Mouse (Mus musculus) CH12.LX (cell line): ENCODE data around the gene Catsperg2. TPM values are rescaled to one million over a fixed set of nuclear protein-coding genes. Genes with fewer than 3 reads are reported as not detected.
A peak's percentile ranks its signal among the peaks of the same experiment; 100 is the strongest.
"Not testable (repeated sequence)": the region's sequence is repeated elsewhere in the genome, so short reads cannot be mapped to it uniquely, and the experiment has no call there.

Source experiments
- DNase-seq: peaks from one replicate; pipeline ENCODE4 v3.0.0-alpha.2; 2013; ENCODE audit errors: extremely low read depth
- H3K27ac ChIP-seq: 2 replicates; pipeline ENCODE4 v1.5.1; 2012; ENCODE audit warnings: low read depth, mild to moderate bottlenecking, control low read depth, moderate library complexity; ENCODE audit not compliant: insufficient read depth
- H3K27me3 ChIP-seq: replicated peaks from 2 replicates; pipeline ENCODE3; 2012; ENCODE audit warnings: inconsistent platforms
- H3K36me3 ChIP-seq, 2 experiments: replicated peaks in 1 of 2; 2 replicates each; pipeline versions ENCODE3 to v1.6.1; 2012; ENCODE audit warnings: inconsistent platforms in 1 of 2, low read length in 1 of 2, mild to moderate bottlenecking in 1 of 2, mixed read lengths in 1 of 2, moderate library complexity in 1 of 2; ENCODE audit not compliant: control insufficient read depth in 1 of 2, insufficient read depth in 1 of 2
- H3K4me1 ChIP-seq, 2 experiments: 2 replicates each; pipeline ENCODE4 v1.6.1; 2012; ENCODE audit warnings: inconsistent platforms in 1 of 2, moderate library complexity in 1 of 2; ENCODE audit not compliant: insufficient read depth in 2 of 2, control insufficient read depth in 1 of 2
- H3K4me2 ChIP-seq: 2 replicates; pipeline ENCODE4 v1.6.1; 2012; ENCODE audit warnings: low read depth, mild to moderate bottlenecking, control low read depth; ENCODE audit not compliant: poor library complexity, insufficient read depth, severe bottlenecking
- H3K4me3 ChIP-seq, 3 experiments: fragments of 150-350 bp in 1 of 3; sonication (generic) in 1 of 3; replicated peaks in 1 of 3; 2 replicates each; pipeline versions ENCODE3 to v1.5.1; 2011 to 2012; ENCODE audit warnings: low read depth in 2 of 3, low read length in 2 of 3, mild to moderate bottlenecking in 2 of 3, moderate library complexity in 2 of 3, control low read depth in 1 of 3, improper control_type of control experiment in 1 of 3, inconsistent platforms in 1 of 3, mixed read lengths in 1 of 3; ENCODE audit not compliant: poor library complexity in 1 of 3
- H3K79me2 ChIP-seq: replicated peaks from 2 replicates; pipeline ENCODE4 v1.6.1; 2012; ENCODE audit warnings: mild to moderate bottlenecking, moderate library complexity; ENCODE audit not compliant: control insufficient read depth, poor library complexity, insufficient read depth, severe bottlenecking; ENCODE audit errors: extremely low read depth
- H3K9ac ChIP-seq: 2 replicates; pipeline ENCODE4 v1.6.1; 2012; ENCODE audit warnings: low read depth, mild to moderate bottlenecking, control low read depth, moderate library complexity; ENCODE audit not compliant: insufficient read depth
- H3K9me3 ChIP-seq: replicated peaks from 2 replicates; pipeline ENCODE3; 2012; ENCODE audit warnings: low read length, inconsistent platforms, mixed read lengths
- CHD1 ChIP-seq: IDR thresholded peaks from 2 replicates; pipeline ENCODE4 v1.6.1; 2012; ENCODE audit warnings: low read depth, low read length, improper control_type of control experiment, inconsistent platforms
- CTCF ChIP-seq, 2 experiments: IDR thresholded peaks in 1 of 2; conservative IDR thresholded peaks in 1 of 2; 2 replicates each; pipeline ENCODE4 v1.5.1; 2011 to 2012; ENCODE audit warnings: low read depth in 2 of 2, low read length in 2 of 2, improper control_type of control experiment in 1 of 2, inconsistent platforms in 1 of 2, mild to moderate bottlenecking in 1 of 2, moderate library complexity in 1 of 2
- HCFC1 ChIP-seq: IDR thresholded peaks from 2 replicates; pipeline ENCODE4 v1.6.1; 2012; ENCODE audit warnings: low read depth, mild to moderate bottlenecking, inconsistent platforms, low read length, improper control_type of control experiment
- IRF4 ChIP-seq: IDR thresholded peaks from 2 replicates; pipeline ENCODE4 v1.6.1; 2014; ENCODE audit warnings: low read depth, mild to moderate bottlenecking, inconsistent platforms, low read length, improper control_type of control experiment
- PAX5 ChIP-seq: IDR thresholded peaks from 2 replicates; pipeline ENCODE4 v1.6.1; 2012; ENCODE audit warnings: low read length, inconsistent platforms, mixed read lengths
- RAD21 ChIP-seq: IDR thresholded peaks from 2 replicates; pipeline ENCODE4 v1.6.1; 2011; ENCODE audit warnings: low read depth, mild to moderate bottlenecking, low read length, improper control_type of control experiment, moderate library complexity
- SMC3 ChIP-seq: IDR thresholded peaks from 2 replicates; pipeline ENCODE4 v1.6.1; 2011; ENCODE audit warnings: low read depth, low read length, improper control_type of control experiment
- USF2 ChIP-seq: conservative IDR thresholded peaks from 2 replicates; pipeline ENCODE4 v1.6.1; 2011; ENCODE audit warnings: low read depth, low read length, improper control_type of control experiment
- ZMIZ1 ChIP-seq: IDR thresholded peaks from 2 replicates; pipeline ENCODE4 v1.6.1; 2012; ENCODE audit warnings: low read depth, mild to moderate bottlenecking, inconsistent platforms, low read length, improper control_type of control experiment
- ZNF384 ChIP-seq: IDR thresholded peaks from 2 replicates; pipeline ENCODE4 v1.6.1; 2012; ENCODE audit warnings: low read depth, low read length, improper control_type of control experiment, inconsistent platforms
- dilution Hi-C: fragments of 300-500 bp; cut with MboI; formaldehyde crosslinking; loops from 2 replicates; pipeline ENCODE4 v1.14.3; 2020; ENCODE audit warnings: low sequenced_read_pairs; ENCODE audit not compliant: extremely low pct_unique_long_range_greater_than_20kb, extremely low pct_ligation_motif_present
- in situ Hi-C: fragments of 300-500 bp; cut with MboI; formaldehyde crosslinking; loops from 3 replicates; pipeline ENCODE4 v1.14.3; 2019; ENCODE audit warnings: low sequenced_read_pairs, low pct_ligation_motif_present, low pct_unique_long_range_greater_than_20kb, mixed read lengths
- polyA plus RNA-seq: library from polyadenylated mRNA; unstranded; fragments of >175 nt; gene quantifications from 2 replicates; pipeline ENCODE4 v1.2.1, GENCODE M21; 2012; ENCODE audit warnings: low read depth; ENCODE audit not compliant: insufficient read length
- total RNA-seq, 2 experiments: library from RNA; depleted of rRNA; stranded (reverse); fragments of 300-350 nt in 1 of 2; fragments of >200 nt in 1 of 2; gene quantifications; 2 replicates each; pipeline ENCODE4 v1.2.3; 2012 to 2014

Gene Catsperg2
- total and polyA plus RNA-seq, 3 experiments: 0.04 TPM; not detected in 2

- Histone ChIP-seq H3K27ac (no peak overlapping the region), H3K4me3 (no peak overlapping the region), H3K36me3 (no peaks in the 10 kb centered on the region), H3K27me3 (no peaks in the 10 kb centered on the region), H3K9me3 (no peaks in the 10 kb centered on the region), H3K9ac (no peak overlapping the region), H3K79me2 (no peaks in the 10 kb centered on the region), H3K4me1 (no peaks in the 10 kb centered on the region), H3K4me2 (no peak overlapping the region)
- in situ Hi-C loops: no loop called here
- TF ChIP-seq CHD1: no peak
- TF ChIP-seq USF2: no peak
- no peak for DNase-seq
- dilution Hi-C loops: no loop called here
Observed at GRCm38 (mm10) chr7:29742258-29742657, 15.4 kb upstream of the Catsperg2 start.

- H3K9me3 ChIP-seq: peaks cover 16% of the 10 kb centered on the region
- TF ChIP-seq USF2: no peak
- peak; percentile 61 for TF ChIP-seq RAD21
- 0 out of 2 replicates have a peak, but pooled peaks have one; percentile 43 for TF ChIP-seq IRF4
- TF ChIP-seq PAX5: no peak
- TF ChIP-seq SMC3: peak; percentile 63
- TF ChIP-seq ZMIZ1: no peak
- TF ChIP-seq HCFC1: 0 out of 2 replicates have a peak, but pooled peaks have one; percentile 31
- TF ChIP-seq CTCF (conservative IDR thresholded peaks at IDR 0.05 in 1 of 2, IDR thresholded peaks at IDR 0.05 in 1 of 2; ENCODE audit: low read depth in 2 of 2, low read length in 2 of 2): peak in 1 of 2 experiments; percentile 70; a peak in 2 of 4 replicates
- TF ChIP-seq ZNF384: no peak
- no peak overlapping the region for H3K4me2 ChIP-seq
- no peaks in the 10 kb centered on the region for H3K36me3 ChIP-seq
- H3K27ac ChIP-seq: no peak overlapping the region
- H3K79me2 ChIP-seq: no peaks in the 10 kb centered on the region
- H3K9ac ChIP-seq: no peak overlapping the region
- no peaks in the 10 kb centered on the region for H3K27me3 ChIP-seq
- in situ Hi-C loops: loop anchor here (5.0 kb wide), 1 partner anchor 39 kb away; the partner anchor contains the start of gene Zfp84
- H3K4me3 ChIP-seq: no peak overlapping the region
- H3K4me1 ChIP-seq: peaks cover 0 to 5% of the 10 kb centered on the region in 2 experiments; a peak in 1 of 4 replicates
- peak; percentile 64 for DNase-seq
- dilution Hi-C loops: no loop called here
Observed at GRCm38 (mm10) chr7:29728055-29728454, 1.2 kb upstream of the Catsperg2 start.

- H3K4me2 ChIP-seq, H3K27me3 ChIP-seq, H3K9ac ChIP-seq, H3K36me3 ChIP-seq, H3K27ac ChIP-seq, H3K4me1 ChIP-seq, H3K79me2 ChIP-seq, dilution Hi-C loops, H3K4me3 ChIP-seq, DNase-seq, H3K9me3 ChIP-seq: not testable (repeated sequence)
- in situ Hi-C loops: loop anchor here (5.0 kb wide), 1 partner anchor 42 kb away; the partner anchor contains the start of gene Zfp84
Observed at GRCm38 (mm10) chr7:29725461-29726142, 1.2 kb downstream of the Catsperg2 start.

GRCm38 (mm10) chr7:29708891-29709290 is 17.9 kb downstream of the Catsperg2 start:
- H3K4me3 ChIP-seq, H3K4me1 ChIP-seq, H3K27ac ChIP-seq, H3K27me3 ChIP-seq, H3K36me3 ChIP-seq, H3K79me2 ChIP-seq, H3K9ac ChIP-seq, in situ Hi-C loops, H3K9me3 ChIP-seq, dilution Hi-C loops, DNase-seq, H3K4me2 ChIP-seq: not testable (repeated sequence)
